Mouse (Mus musculus) liver, embryonic 13.5 days (tissue): Measurements from ENCODE around the gene Foxn1. TPM values are rescaled to one million over a fixed set of nuclear protein-coding genes. Genes with fewer than 3 reads are reported as not detected.

ENCODE experiments used
- ATAC-seq: fragments of 200-750 bp; cut with Nextera tagmentation; 2 replicates; pipeline ENCODE4 v1.8.0; 2017; ENCODE audit warnings: low read depth, mild to moderate bottlenecking, moderate number of reproducible peaks, moderate library complexity
- DNase-seq: peaks from one replicate; pipeline ENCODE4 v3.0.0; 2022
- H3K27ac ChIP-seq: fragments of 300-500 bp; sonication (generic); 2 replicates; pipeline ENCODE4 v1.5.1; 2015; ENCODE audit warnings: moderate library complexity, mild to moderate bottlenecking, inconsistent platforms
- H3K27me3 ChIP-seq: fragments of 300-500 bp; sonication (generic); 2 replicates; pipeline ENCODE4 v1.6.1; 2015; ENCODE audit warnings: mild to moderate bottlenecking, inconsistent platforms
- H3K36me3 ChIP-seq: fragments of 300-500 bp; sonication (generic); 2 replicates; pipeline ENCODE4 v1.6.1; 2015; ENCODE audit warnings: mild to moderate bottlenecking, inconsistent platforms
- H3K4me1 ChIP-seq: fragments of 300-500 bp; sonication (generic); replicated peaks from 2 replicates; pipeline ENCODE4 v1.6.1; 2015; ENCODE audit warnings: inconsistent platforms
- H3K4me2 ChIP-seq: fragments of 300-500 bp; sonication (generic); 2 replicates; pipeline ENCODE4 v1.6.1; 2015; ENCODE audit warnings: inconsistent platforms, mild to moderate bottlenecking, moderate library complexity
- H3K4me3 ChIP-seq: fragments of 300-500 bp; sonication (generic); replicated peaks from 2 replicates; pipeline ENCODE4 v1.5.1; 2015; ENCODE audit warnings: mild to moderate bottlenecking, inconsistent platforms
- H3K9ac ChIP-seq: fragments of 300-500 bp; sonication (generic); 2 replicates; pipeline ENCODE4 v1.6.1; 2015; ENCODE audit warnings: mild to moderate bottlenecking, inconsistent platforms
- H3K9me3 ChIP-seq: fragments of 300-500 bp; sonication (generic); replicated peaks from 2 replicates; pipeline ENCODE4 v1.6.1; 2016; ENCODE audit warnings: inconsistent platforms
- WGBS: fragments of 180-500 bp; shearing (Covaris S2); methylation state at CpG from one replicate; pipeline ENCODE4 v1.1.7; 2015; ENCODE audit not compliant: insufficient replicate concordance; 5-methylcytosine and 5-hydroxymethylcytosine counted together
- polyA plus RNA-seq: library from polyadenylated mRNA; unstranded; fragments of >200 nt; fragmentation: Nextera tagmentation; extraction: Ambion mirVana; gene quantifications from 2 replicates; pipeline ENCODE4 v1.2.1, GENCODE M21; 2015

Gene Foxn1
- polyA plus RNA-seq, 1 experiment from 2014 or later: not detected

DNA sequence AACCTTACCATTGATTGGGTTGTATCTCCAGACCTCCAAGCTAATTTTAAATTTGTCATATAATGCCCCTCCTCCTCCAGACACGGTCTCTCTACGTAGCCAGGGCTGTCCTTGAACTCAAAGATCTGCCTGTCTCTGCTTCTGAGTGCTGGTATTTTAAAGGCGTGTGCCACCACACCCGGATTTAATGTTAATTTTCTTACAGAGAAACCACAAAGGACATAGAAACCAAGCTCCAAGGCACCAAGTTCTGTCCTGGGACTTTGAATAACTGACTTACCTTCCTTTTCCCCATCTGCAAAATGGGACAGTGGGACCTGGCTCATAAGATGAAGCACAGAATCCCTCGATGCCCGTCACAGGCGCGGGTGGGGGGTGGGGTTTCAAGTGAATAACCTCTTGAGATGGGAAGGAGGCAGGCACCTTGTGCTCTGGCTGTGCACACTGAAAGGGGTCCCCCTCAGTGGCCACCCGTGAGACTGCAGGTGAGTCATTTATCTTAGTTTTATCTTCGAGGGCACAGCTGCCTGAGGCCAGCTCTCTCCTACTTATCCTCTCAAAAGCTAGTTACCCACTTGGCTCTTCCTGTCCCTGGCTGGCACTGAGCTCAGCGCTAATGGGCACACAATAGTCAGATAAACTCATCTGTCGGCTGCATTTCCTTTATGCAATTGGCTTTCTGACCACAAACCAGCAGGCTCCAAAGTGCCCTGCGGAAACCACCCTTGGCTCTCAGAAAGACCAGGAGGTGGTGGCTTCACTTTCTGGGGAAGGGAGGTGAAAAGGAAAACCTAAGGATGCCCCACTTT is 35.0 kb upstream of the Foxn1 start:
- Histone ChIP-seq H3K27ac (no peak overlapping the region), H3K27me3 (peaks cover 29% of the 10 kb centered on the region), H3K36me3 (no peaks in the 10 kb centered on the region), H3K9ac (no peak overlapping the region), H3K4me1 (peaks cover 11% of the 10 kb centered on the region), H3K4me2 (no peak overlapping the region), H3K4me3 (no peak overlapping the region), H3K9me3 (no peaks in the 10 kb centered on the region)
- ATAC-seq (no peak), DNase-seq (no peak)
- WGBS: 35% methylated on average over 13 of the region's 13 CpGs

GRCm38 (mm10) chr11:78420263-78420889 is 34.0 kb upstream of the Foxn1 start:
- no peak for DNase-seq
- no peak overlapping the region for H3K27ac ChIP-seq
- peaks cover 11% of the 10 kb centered on the region for H3K4me1 ChIP-seq
- H3K27me3 ChIP-seq: peaks cover 29% of the 10 kb centered on the region
- H3K4me2 ChIP-seq: no peak overlapping the region
- no peaks in the 10 kb centered on the region for H3K36me3 ChIP-seq
- no peak overlapping the region for H3K9ac ChIP-seq
- WGBS: 13% methylated on average over 12 of the region's 12 CpGs
- no peak for ATAC-seq
- H3K4me3 ChIP-seq: no peak overlapping the region
- no peaks in the 10 kb centered on the region for H3K9me3 ChIP-seq

DNA sequence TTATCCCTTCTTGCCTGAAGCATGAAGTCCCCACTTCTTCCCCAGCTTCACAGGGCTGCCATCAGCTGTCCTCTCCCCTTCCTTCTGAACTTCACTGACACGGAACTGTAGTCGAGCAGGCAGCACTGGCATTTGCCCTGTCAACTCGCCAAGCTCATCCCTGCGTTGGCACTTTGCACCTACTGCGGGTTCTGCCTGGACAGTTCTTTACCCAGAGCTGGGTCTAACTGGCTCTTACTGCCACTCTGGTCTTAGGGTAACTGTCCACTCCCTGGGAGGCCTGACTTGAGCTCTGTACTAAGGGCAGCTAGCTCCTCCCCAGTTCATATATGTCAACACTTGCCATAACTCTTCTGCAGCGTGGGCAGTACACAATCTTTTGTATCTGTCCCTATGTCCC is 30.5 kb upstream of the Foxn1 start:
- no peak for ATAC-seq
- Histone ChIP-seq H3K4me1 (peaks cover 11% of the 10 kb centered on the region), H3K9me3 (no peaks in the 10 kb centered on the region), H3K27ac (no peak overlapping the region), H3K4me3 (no peak overlapping the region), H3K4me2 (no peak overlapping the region), H3K9ac (no peak overlapping the region), H3K36me3 (no peaks in the 10 kb centered on the region), H3K27me3 (peaks cover 15% of the 10 kb centered on the region)
- no peak for DNase-seq
- WGBS: 66% methylated on average over 6 of the region's 6 CpGs

DNA sequence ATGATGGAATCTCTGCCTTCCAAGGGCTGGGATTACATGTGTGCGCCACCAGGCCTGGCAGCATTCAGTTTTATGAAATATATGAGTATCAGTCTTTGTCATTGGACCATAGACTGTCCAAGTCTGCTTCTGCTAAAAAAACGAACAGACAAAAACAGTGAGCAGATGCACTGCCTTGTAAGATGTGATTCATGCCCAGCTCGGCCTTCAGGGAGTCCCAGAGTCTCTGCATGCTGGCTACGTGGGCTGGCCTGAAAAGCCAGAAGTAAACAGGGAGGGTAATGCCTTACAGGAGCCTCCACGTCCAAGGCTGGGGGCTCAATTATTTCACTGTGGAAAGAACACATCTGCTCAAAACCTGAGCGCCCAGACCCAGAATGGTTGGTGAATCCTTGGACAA is 26.5 kb upstream of the Foxn1 start:
- no peak overlapping the region for H3K4me2 ChIP-seq
- peaks cover 2% of the 10 kb centered on the region; the same call in 1 of the 2 replicates for H3K27me3 ChIP-seq
- H3K27ac ChIP-seq: no peak overlapping the region
- WGBS: 59% methylated on average over 6 of the region's 6 CpGs
- no peak for DNase-seq
- H3K9ac ChIP-seq: no peak overlapping the region
- peaks cover 17% of the 10 kb centered on the region for H3K4me1 ChIP-seq
- H3K4me3 ChIP-seq: no peak overlapping the region
- no peak for ATAC-seq
- H3K36me3 ChIP-seq: no peaks in the 10 kb centered on the region
- H3K9me3 ChIP-seq: no peaks in the 10 kb centered on the region

DNA sequence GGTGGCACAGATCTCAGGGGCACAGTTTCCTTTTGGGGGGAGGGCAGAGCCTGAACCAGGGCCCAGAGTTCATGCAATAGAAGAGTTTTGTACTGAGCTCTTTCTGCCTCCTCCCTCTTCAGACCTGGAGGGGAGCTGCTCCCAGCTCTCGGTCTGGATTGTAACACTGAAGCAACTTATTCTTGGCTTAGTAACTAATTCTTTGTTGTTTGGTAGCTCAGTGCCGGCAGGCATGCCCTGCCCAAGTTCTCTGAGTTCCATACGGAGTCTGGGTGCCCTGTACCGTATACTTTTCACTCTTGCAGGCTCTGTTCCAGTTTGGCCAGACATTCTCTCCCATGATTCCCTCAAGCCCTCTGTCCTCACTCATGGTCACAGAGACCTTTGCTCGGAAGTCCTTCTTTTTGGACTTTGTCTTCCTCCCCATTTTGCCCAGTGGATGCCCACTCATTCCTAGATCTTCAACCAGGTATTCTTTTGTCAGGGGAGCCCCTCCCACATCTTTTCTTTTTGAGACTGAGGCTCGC is 26.0 kb upstream of the Foxn1 start:
- no peak for ATAC-seq
- H3K4me3 ChIP-seq: no peak overlapping the region
- no peak for DNase-seq
- H3K4me1 ChIP-seq: peaks cover 17% of the 10 kb centered on the region
- H3K4me2 ChIP-seq: no peak overlapping the region
- 72% methylated on average over 6 of the region's 6 CpGs for WGBS
- H3K9me3 ChIP-seq: no peaks in the 10 kb centered on the region
- H3K27me3 ChIP-seq: peaks cover 2% of the 10 kb centered on the region; the same call in 1 of the 2 replicates
- H3K9ac ChIP-seq: no peak overlapping the region
- no peaks in the 10 kb centered on the region for H3K36me3 ChIP-seq
- H3K27ac ChIP-seq: no peak overlapping the region

DNA sequence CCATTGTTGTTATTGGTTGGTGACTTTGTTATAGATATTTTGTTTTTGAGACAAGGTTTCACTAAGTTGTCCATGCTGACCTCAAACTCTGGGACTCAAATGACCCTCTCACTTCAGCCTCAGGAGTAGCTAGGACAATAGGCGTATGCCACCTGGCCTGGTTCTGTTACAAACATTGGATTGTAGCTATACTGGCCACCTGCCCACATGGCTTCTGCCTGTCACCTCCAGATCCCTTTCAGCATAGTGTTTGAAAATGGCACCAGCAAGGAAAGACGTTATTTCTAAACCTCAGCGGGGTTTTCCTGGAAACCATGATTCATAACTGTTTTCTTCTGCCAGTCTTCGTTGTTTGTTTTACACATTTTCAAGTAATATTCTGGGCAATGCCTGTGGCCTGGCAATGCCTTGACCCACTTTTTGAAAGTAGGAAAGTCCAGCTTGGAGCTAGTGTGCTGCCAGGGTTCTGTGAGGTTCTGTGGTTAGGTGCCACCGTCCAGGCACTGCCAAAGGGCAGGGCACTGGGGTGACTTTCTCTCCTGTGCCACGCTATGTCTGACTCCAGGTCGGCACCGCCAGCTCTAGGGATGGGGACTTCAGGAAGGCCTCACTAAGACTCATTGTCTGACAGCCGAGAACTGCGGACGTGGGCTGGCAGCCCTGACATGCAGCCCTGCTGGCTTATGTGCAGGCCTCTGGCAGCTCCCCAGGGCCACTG is 25.4 kb upstream of the Foxn1 start:
- Histone ChIP-seq H3K27ac (no peak overlapping the region), H3K4me1 (peaks cover 17% of the 10 kb centered on the region), H3K9ac (no peak overlapping the region), H3K4me3 (no peak overlapping the region), H3K4me2 (no peak overlapping the region), H3K27me3 (no peaks in the 10 kb centered on the region; the same call in 1 of the 2 replicates), H3K9me3 (no peaks in the 10 kb centered on the region), H3K36me3 (no peaks in the 10 kb centered on the region)
- 62% methylated on average over 11 of the region's 11 CpGs for WGBS
- DNase-seq: no peak
- ATAC-seq: no peak

DNA sequence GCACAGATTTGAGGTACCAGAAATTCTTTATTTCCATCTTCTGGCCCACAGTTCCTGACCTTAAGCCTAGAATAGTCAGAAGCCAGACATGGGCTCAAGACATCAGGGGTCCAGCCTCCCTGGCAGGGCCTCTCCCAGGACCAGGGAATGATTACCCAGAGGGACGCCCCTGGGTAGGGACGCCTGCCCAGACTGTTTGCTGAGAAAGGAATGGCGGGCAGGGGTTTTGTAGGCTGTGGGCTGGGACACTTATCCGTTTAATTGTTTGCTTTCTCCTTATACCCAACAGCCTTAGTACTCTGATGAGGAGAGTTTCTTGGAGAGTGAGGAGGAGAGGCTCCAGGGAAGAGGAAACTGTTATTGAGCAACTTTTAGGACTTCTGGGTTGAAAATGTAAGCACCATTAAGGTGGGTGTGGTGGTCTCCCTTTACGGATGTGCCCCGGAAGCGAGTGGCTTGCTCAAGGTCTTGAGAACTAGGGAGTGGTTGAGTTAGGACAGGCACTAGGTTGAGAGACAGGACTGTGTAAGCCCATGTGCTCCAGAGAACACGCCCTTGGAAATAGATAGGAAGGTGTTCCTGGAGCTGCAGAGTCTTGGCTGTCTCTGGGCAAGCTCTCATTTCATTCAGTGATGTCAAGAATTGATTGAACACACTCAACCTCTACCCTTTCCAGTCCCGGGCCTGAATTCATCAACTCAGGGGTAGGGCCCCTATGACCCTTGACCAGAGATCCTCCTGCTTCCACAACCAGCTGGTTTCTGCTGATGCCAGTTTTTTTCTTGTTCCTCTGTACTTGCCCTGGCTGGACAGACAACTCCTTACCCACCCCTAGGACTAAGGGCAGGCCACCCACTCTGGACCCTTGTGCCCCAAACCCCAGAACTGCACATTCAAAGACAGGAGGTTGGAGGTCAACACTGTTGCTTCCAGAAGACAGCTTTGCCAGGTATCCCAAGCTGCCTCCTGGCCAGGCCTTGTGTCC is 22.2 kb upstream of the Foxn1 start:
- 61% methylated on average over 9 of the region's 9 CpGs for WGBS
- Histone ChIP-seq H3K9ac (no peak overlapping the region), H3K27ac (no peak overlapping the region)

GRCm38 (mm10) chr11:78402062-78402461 is 15.7 kb upstream of the Foxn1 start:
- 55% methylated on average over 6 of the region's 6 CpGs for WGBS
- no peak for DNase-seq
- no peak overlapping the region for H3K4me2 ChIP-seq
- no peak for ATAC-seq
- no peak overlapping the region for H3K9ac ChIP-seq
- H3K9me3 ChIP-seq: no peaks in the 10 kb centered on the region
- no peak overlapping the region for H3K4me3 ChIP-seq
- H3K27me3 ChIP-seq: peaks cover 8% of the 10 kb centered on the region; the same call in 1 of the 2 replicates
- no peaks in the 10 kb centered on the region; the same call in 1 of the 2 replicates for H3K4me1 ChIP-seq
- H3K27ac ChIP-seq: no peak overlapping the region
- H3K36me3 ChIP-seq: no peaks in the 10 kb centered on the region

More for the DNA sequence above, 22.2 kb upstream of the Foxn1 start:
- Histone ChIP-seq H3K36me3 (no peaks in the 10 kb centered on the region), H3K4me1 (peaks cover 17% of the 10 kb centered on the region), H3K9me3 (no peaks in the 10 kb centered on the region), H3K27me3 (0 out of 2 replicates have a peak, but pooled peaks cover 3% of the 10 kb centered on the region), H3K4me2 (no peak overlapping the region), H3K4me3 (no peak overlapping the region)
- ATAC-seq: no peak
- no peak for DNase-seq

DNA sequence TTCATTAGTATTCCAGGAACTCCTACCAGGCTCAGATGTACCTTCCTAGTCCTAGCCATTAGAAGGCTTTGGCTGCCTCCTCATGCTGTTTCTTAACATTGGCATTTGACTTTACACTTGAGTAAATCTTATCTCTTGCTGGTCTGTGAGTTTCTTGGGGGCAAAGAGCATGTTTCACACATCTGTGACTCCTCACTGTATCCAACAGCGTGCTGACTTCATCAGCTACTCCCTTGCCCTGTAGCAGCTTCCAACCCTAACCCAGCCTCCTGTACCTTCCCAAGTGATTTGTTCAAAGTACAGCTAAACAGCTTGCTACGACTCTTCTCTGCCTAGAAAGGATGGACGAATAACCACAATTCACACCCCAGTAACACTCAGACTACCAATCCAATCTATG is 15.1 kb upstream of the Foxn1 start:
- Histone ChIP-seq H3K4me2 (no peak overlapping the region), H3K27me3 (peaks cover 8% of the 10 kb centered on the region; the same call in 1 of the 2 replicates), H3K9ac (no peak overlapping the region), H3K27ac (no peak overlapping the region), H3K36me3 (no peaks in the 10 kb centered on the region), H3K4me1 (no peaks in the 10 kb centered on the region; the same call in 1 of the 2 replicates), H3K9me3 (no peaks in the 10 kb centered on the region), H3K4me3 (no peak overlapping the region)
- 61% methylated on average over 3 of the region's 3 CpGs for whole genome bisulfite sequencing
- no peak for ATAC-seq
- no peak for DNase-seq

GRCm38 (mm10) chr11:78400936-78401335 is 14.6 kb upstream of the Foxn1 start:
- Histone ChIP-seq H3K9me3 (no peaks in the 10 kb centered on the region), H3K27me3 (peaks cover 8% of the 10 kb centered on the region; the same call in 1 of the 2 replicates), H3K27ac (no peak overlapping the region), H3K36me3 (no peaks in the 10 kb centered on the region), H3K9ac (no peak overlapping the region), H3K4me3 (no peak overlapping the region), H3K4me1 (no peaks in the 10 kb centered on the region; the same call in 1 of the 2 replicates), H3K4me2 (no peak overlapping the region)
- 39% methylated on average over 3 of the region's 3 CpGs for WGBS
- ATAC-seq: no peak
- DNase-seq: no peak
